Mouse (Mus musculus) forebrain, embryonic 11.5 days (tissue): Measurements from ENCODE around the gene Rnf5. TPM values are rescaled to one million over a fixed set of nuclear protein-coding genes. Genes with fewer than 3 reads are reported as not detected.
A peak's percentile ranks its signal among the peaks of the same experiment; 100 is the strongest.

ENCODE experiments used
- ATAC-seq: fragments of 200-750 bp; cut with Nextera tagmentation; replicated peaks from 2 replicates; pipeline ENCODE4 v1.8.0; 2017; ENCODE audit warnings: moderate TSS enrichment; ENCODE audit not compliant: low FRiP score
- DNase-seq: peaks from one replicate; pipeline ENCODE4 v3.0.0-alpha.2; 2017; ENCODE audit warnings: low spot score
- H3K27ac ChIP-seq: fragments of 300-500 bp; sonication (generic); 2 replicates; pipeline ENCODE4 v1.5.1; 2014; ENCODE audit warnings: low read depth, low read length
- H3K27me3 ChIP-seq: fragments of 300-500 bp; sonication (generic); 2 replicates; pipeline ENCODE4 v1.6.1; 2014; ENCODE audit warnings: mild to moderate bottlenecking, low read length, mixed read lengths; ENCODE audit not compliant: control insufficient read depth, insufficient read depth
- H3K36me3 ChIP-seq: fragments of 300-500 bp; sonication (generic); 2 replicates; pipeline ENCODE4 v1.6.1; 2014; ENCODE audit warnings: mild to moderate bottlenecking, low read length, moderate library complexity, mixed read lengths; ENCODE audit not compliant: control insufficient read depth, insufficient read depth
- H3K4me1 ChIP-seq: fragments of 300-500 bp; sonication (generic); replicated peaks from 2 replicates; pipeline ENCODE4 v1.6.1; 2014; ENCODE audit warnings: low read length, mixed read lengths; ENCODE audit not compliant: control insufficient read depth, insufficient read depth
- H3K4me2 ChIP-seq: fragments of 300-500 bp; sonication (generic); 2 replicates; pipeline ENCODE4 v1.6.1; 2014; ENCODE audit warnings: low read depth, mild to moderate bottlenecking, low read length, moderate library complexity, mixed read lengths; ENCODE audit not compliant: severe bottlenecking
- H3K4me3 ChIP-seq: fragments of 300-500 bp; sonication (generic); 2 replicates; pipeline ENCODE4 v1.5.1; 2014; ENCODE audit warnings: low read depth, low read length
- H3K9ac ChIP-seq: fragments of 300-500 bp; sonication (generic); 2 replicates; pipeline ENCODE4 v1.6.1; 2014; ENCODE audit warnings: low read length
- H3K9me3 ChIP-seq: fragments of 300-500 bp; sonication (generic); 2 replicates; pipeline ENCODE4 v1.6.1; 2016; ENCODE audit warnings: low read length, mixed read lengths; ENCODE audit not compliant: control insufficient read depth
- WGBS: fragments of 180-500 bp; shearing (Covaris S2); extraction: QIAGEN DNeasy Blood & Tissue Kit; methylation state at CpG from one replicate; pipeline ENCODE4 v1.1.7; 2014; 5-methylcytosine and 5-hydroxymethylcytosine counted together
- polyA plus RNA-seq: library from polyadenylated mRNA; unstranded; fragments of >200 nt; fragmentation: Nextera tagmentation; extraction: Ambion mirVana; gene quantifications from 2 replicates; pipeline ENCODE4 v1.2.1, GENCODE M21; 2014

The Rnf5 gene
- polyA plus RNA-seq, 1 experiment from 2014 or later: 158 TPM

- no peaks in the 10 kb centered on the region; the same call in 1 of the 2 replicates for H3K36me3 ChIP-seq
Measured at GRCm38 (mm10) chr17:34621006-34621405, 17.5 kb upstream of the Rnf5 start.

DNA sequence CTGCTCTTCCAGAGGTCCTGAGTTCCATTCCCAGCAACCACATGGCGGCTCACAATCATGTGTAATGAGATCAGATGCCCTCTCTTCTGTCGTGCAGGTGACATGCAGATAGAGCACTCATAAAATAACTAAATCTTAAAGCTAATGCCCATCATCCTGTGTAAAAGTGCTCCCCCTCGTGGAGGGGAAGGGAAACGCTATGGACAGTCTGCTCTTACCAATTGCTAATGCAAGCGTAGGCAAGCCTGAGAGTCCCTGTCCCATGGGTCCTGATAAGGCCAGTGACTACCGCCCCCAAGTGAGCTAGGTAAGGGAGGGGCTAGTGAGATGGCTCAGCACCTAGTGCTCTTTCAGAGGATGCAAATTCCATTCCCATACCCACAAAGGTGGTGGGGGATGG, 15.5 kb upstream of the Rnf5 start:
- Histone ChIP-seq H3K27ac (no peak overlapping the region), H3K27me3 (no peaks in the 10 kb centered on the region), H3K4me1 (no peaks in the 10 kb centered on the region), H3K9me3 (no peaks in the 10 kb centered on the region), H3K36me3 (no peaks in the 10 kb centered on the region; the same call in 1 of the 2 replicates), H3K9ac (no peak overlapping the region), H3K4me3 (no peak overlapping the region), H3K4me2 (no peak overlapping the region)
- peak; percentile 82 for DNase-seq
- ATAC-seq: 0 out of 2 replicates have a peak, but pooled peaks have one; percentile 7
- 17% methylated on average over 6 of the region's 6 CpGs for WGBS

More at GRCm38 (mm10) chr17:34621006-34621405, 17.5 kb upstream of the Rnf5 start:
- DNase-seq: peak; percentile 36
- H3K27ac ChIP-seq: no peak overlapping the region
- H3K9ac ChIP-seq: no peak overlapping the region
- no peak overlapping the region for H3K4me2 ChIP-seq
- no peak for ATAC-seq
- no peaks in the 10 kb centered on the region for H3K4me1 ChIP-seq
- H3K27me3 ChIP-seq: no peaks in the 10 kb centered on the region
- H3K4me3 ChIP-seq: no peak overlapping the region
- 94% methylated on average over 8 of the region's 8 CpGs for WGBS
- no peaks in the 10 kb centered on the region for H3K9me3 ChIP-seq

DNA sequence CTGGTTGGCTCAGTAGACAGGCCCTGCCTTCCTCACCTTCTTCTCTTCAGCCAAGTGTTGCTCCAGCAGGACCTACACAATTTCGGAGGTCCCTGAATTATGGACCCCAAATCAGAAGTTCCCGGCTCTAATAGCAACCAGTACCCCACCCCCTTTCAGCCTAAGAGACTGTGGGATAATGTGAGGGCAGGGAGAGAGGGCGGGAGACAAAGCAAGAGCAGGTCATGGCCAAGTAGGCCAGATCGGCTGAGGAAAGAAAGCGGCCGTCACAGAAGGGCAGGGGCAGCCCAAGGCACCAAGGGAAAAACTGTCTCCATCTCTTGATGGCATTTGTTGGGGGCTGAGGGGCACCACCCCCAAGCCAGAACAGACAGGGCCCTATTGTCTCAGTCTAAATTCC, 12.4 kb upstream of the Rnf5 start, which contains the start of gene Egfl8:
Gene Egfl8 (minus strand): TSS at position 101 of the 400 bp plus-strand sequence.
- H3K4me3 ChIP-seq: no peak within 1 kb of the TSS
- no peak for ATAC-seq
- H3K4me2 ChIP-seq: no peak within 1 kb of the TSS
- H3K27me3 ChIP-seq: no peaks in the 10 kb centered on the region
- H3K9ac ChIP-seq: no peak within 1 kb of the TSS
- no peaks in the 10 kb centered on the region for H3K4me1 ChIP-seq
- no peak for DNase-seq
- peaks cover 12% of the 10 kb centered on the region; the same call in 1 of the 2 replicates for H3K36me3 ChIP-seq
- WGBS: 64% methylated on average over 6 of the region's 6 CpGs
- H3K27ac ChIP-seq: no peak within 1 kb of the TSS
- H3K9me3 ChIP-seq: no peaks in the 10 kb centered on the region

DNA sequence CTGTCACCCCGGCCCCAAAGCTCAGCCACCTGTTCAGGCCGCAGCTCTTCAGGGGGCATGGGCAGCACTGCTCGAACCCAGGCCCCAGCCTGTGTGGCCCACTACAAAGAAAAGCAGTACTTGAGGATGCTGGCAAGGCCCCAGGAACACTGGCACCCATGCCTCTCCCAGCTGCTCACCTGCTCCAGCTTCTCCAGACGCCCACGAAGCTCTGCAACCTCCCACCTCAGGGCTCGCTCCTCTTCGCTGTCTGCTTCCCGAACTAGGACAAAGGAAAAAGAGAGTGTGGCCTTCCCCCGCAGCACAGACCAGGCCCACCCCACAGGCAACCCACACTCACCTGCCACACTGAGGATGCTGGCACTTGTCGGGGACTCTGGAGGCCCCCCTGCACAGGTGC, 10.3 kb upstream of the Rnf5 start:
- no peak overlapping the region for H3K9ac ChIP-seq
- H3K4me3 ChIP-seq: no peak overlapping the region
- 87% methylated on average over 10 of the region's 10 CpGs for WGBS
- H3K9me3 ChIP-seq: no peaks in the 10 kb centered on the region
- no peaks in the 10 kb centered on the region for H3K4me1 ChIP-seq
- H3K36me3 ChIP-seq: peaks cover 14% of the 10 kb centered on the region; the same call in 1 of the 2 replicates
- H3K27ac ChIP-seq: no peak overlapping the region
- no peak for DNase-seq
- ATAC-seq: no peak
- no peaks in the 10 kb centered on the region for H3K27me3 ChIP-seq
- H3K4me2 ChIP-seq: no peak overlapping the region

GRCm38 (mm10) chr17:34613054-34613645, 9.7 kb upstream of the Rnf5 start:
- peaks cover 14% of the 10 kb centered on the region; the same call in 1 of the 2 replicates for H3K36me3 ChIP-seq
- DNase-seq: no peak
- 94% methylated on average over 11 of the region's 11 CpGs for WGBS

GRCm38 (mm10) chr17:34611050-34611449, 7.6 kb upstream of the Rnf5 start:
- Histone ChIP-seq H3K36me3 (peaks cover 14% of the 10 kb centered on the region; the same call in 1 of the 2 replicates), H3K9me3 (no peaks in the 10 kb centered on the region), H3K27ac (no peak overlapping the region), H3K27me3 (no peaks in the 10 kb centered on the region), H3K9ac (no peak overlapping the region), H3K4me1 (peaks cover 8% of the 10 kb centered on the region; the same call in 1 of the 2 replicates), H3K4me3 (no peak overlapping the region), H3K4me2 (no peak overlapping the region)
- no peak for ATAC-seq
- WGBS: 90% methylated on average over 8 of the region's 8 CpGs
- no peak for DNase-seq

More at GRCm38 (mm10) chr17:34613054-34613645, 9.7 kb upstream of the Rnf5 start:
- Histone ChIP-seq H3K27ac (no peak overlapping the region), H3K4me3 (no peak overlapping the region), H3K9me3 (no peaks in the 10 kb centered on the region), H3K4me1 (no peaks in the 10 kb centered on the region), H3K4me2 (no peak overlapping the region), H3K27me3 (no peaks in the 10 kb centered on the region), H3K9ac (no peak overlapping the region)
- ATAC-seq: no peak

- H3K27ac ChIP-seq: no peak overlapping the region; the same call in 1 of the 2 replicates
- no peak overlapping the region for H3K4me3 ChIP-seq
- DNase-seq: no peak
- no peaks in the 10 kb centered on the region for H3K9me3 ChIP-seq
- H3K4me1 ChIP-seq: peaks cover 17% of the 10 kb centered on the region
- ATAC-seq: no peak
- no peak overlapping the region for H3K9ac ChIP-seq
- peaks cover 10% of the 10 kb centered on the region; the same call in 1 of the 2 replicates for H3K36me3 ChIP-seq
- no peaks in the 10 kb centered on the region for H3K27me3 ChIP-seq
- H3K4me2 ChIP-seq: no peak overlapping the region
- WGBS: 91% methylated on average over 7 of the region's 7 CpGs
Measured at GRCm38 (mm10) chr17:34607997-34608396, 4.5 kb upstream of the Rnf5 start.

DNA sequence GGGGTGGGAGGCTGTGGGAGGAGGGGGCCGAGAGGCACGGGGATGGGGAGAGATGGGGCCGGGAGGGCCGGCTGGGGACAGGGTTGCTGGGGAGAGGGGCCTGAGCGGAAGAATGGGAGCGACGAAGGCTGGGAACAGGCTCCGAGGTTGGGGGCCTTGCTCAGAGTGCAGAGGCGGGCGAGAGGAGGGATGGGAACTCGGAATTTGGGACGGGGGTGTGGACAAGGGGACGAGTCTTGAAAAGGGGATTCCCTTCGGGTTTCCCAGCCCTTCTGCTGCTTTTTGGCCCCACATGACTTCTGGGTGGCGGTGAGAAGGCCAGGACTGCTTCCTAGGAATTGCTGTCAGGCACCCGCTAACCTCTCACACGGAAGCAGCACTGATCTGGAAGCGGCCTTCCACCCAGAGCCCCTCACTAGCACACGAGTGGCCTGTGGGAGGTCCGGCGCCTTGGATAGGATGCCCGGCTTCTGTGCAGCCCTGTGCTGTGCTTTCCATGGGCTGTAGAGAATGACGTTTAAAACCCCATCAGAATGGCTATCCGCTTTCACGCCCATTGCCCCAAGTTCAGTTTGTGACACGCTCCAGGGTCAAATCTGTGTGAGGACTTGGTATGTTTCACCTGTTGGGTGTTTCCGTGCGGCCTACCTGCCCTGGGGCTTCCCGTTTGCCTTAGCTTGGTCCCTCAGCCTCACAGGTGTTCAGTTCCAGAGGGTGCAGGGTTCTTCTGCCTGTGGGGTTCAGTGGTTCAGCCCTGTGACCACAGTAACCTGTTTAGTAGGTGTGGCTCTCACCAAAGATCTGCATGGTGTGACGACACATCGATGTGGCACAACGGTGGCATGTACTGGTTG, 2.9 kb upstream of the Rnf5 start:
- ATAC-seq: no peak
- Histone ChIP-seq H3K27ac (peak overlapping the region; percentile 75), H3K9me3 (no peaks in the 10 kb centered on the region)

More for the DNA sequence above, 2.9 kb upstream of the Rnf5 start:
- Histone ChIP-seq H3K9ac (peak overlapping the region; percentile 94), H3K27me3 (no peaks in the 10 kb centered on the region), H3K4me3 (peak overlapping the region; percentile 98), H3K4me2 (peak overlapping the region; percentile 97), H3K36me3 (peaks cover 6% of the 10 kb centered on the region; the same call in 1 of the 2 replicates), H3K4me1 (peaks cover 23% of the 10 kb centered on the region)
- DNase-seq: no peak
- WGBS: 18% methylated on average over 32 of the region's 32 CpGs
